Mouse (Mus musculus): ENCODE data around the gene Adra2c. TPM values are rescaled to one million over a fixed set of nuclear protein-coding genes. Genes with fewer than 3 reads are reported as not detected.

Gene Adra2c
- polyA plus RNA-seq, 1 experiment: not detected

GRCm38 (mm10) chr5:35267486-35267885, 10.6 kb upstream of the Adra2c start:
- Histone ChIP-seq H3K27me3 (ENCODE audit: control insufficient read depth) (peaks cover 2% of the 10 kb centered on the region; the same call in 1 of the 2 replicates), H3K9me3 (ENCODE audit: control insufficient read depth, low read length) (no peaks in the 10 kb centered on the region), H3K36me3 (ENCODE audit: control insufficient read depth) (no peaks in the 10 kb centered on the region), H3K4me3 (replicated peaks) (no peak overlapping the region), H3K4me1 (ENCODE audit: control insufficient read depth) (no peaks in the 10 kb centered on the region)
- no peak for TF ChIP-seq GATA1 (IDR thresholded peaks at IDR 0.05; ENCODE audit: low read length)
- TF ChIP-seq TAL1 (IDR thresholded peaks at IDR 0.05; ENCODE audit: low read length): no peak

GRCm38 (mm10) chr5:35275356-35275755, 2.8 kb upstream of the Adra2c start:
- Histone ChIP-seq H3K4me1 (ENCODE audit: control insufficient read depth) (no peaks in the 10 kb centered on the region), H3K4me3 (replicated peaks) (no peak overlapping the region), H3K27me3 (ENCODE audit: control insufficient read depth) (peaks cover 42% of the 10 kb centered on the region), H3K9me3 (ENCODE audit: control insufficient read depth, low read length) (peaks cover 4% of the 10 kb centered on the region; the same call in 1 of the 2 replicates), H3K36me3 (ENCODE audit: control insufficient read depth) (no peaks in the 10 kb centered on the region)
- TF ChIP-seq GATA1 (IDR thresholded peaks at IDR 0.05; ENCODE audit: low read length) (no peak), TAL1 (IDR thresholded peaks at IDR 0.05; ENCODE audit: low read length) (no peak)

- H3K4me3 ChIP-seq (replicated peaks): no peak overlapping the region
- peaks cover 6% of the 10 kb centered on the region; the same call in 1 of the 2 replicates for H3K9me3 ChIP-seq (ENCODE audit: control insufficient read depth, low read length)
- TF ChIP-seq GATA1 (IDR thresholded peaks at IDR 0.05; ENCODE audit: low read length) (no peak), TAL1 (IDR thresholded peaks at IDR 0.05; ENCODE audit: low read length) (no peak)
- no peaks in the 10 kb centered on the region for H3K36me3 ChIP-seq (ENCODE audit: control insufficient read depth)
- peaks cover 66% of the 10 kb centered on the region for H3K27me3 ChIP-seq (ENCODE audit: control insufficient read depth)
- H3K4me1 ChIP-seq (ENCODE audit: control insufficient read depth): no peaks in the 10 kb centered on the region
Measured at GRCm38 (mm10) chr5:35278741-35279695, 899 bp downstream of the Adra2c start.

- Histone ChIP-seq H3K27me3 (ENCODE audit: control insufficient read depth) (peaks cover 66% of the 10 kb centered on the region), H3K9me3 (ENCODE audit: control insufficient read depth, low read length) (peaks cover 6% of the 10 kb centered on the region; the same call in 1 of the 2 replicates), H3K36me3 (ENCODE audit: control insufficient read depth) (no peaks in the 10 kb centered on the region), H3K4me3 (replicated peaks) (no peak overlapping the region), H3K4me1 (ENCODE audit: control insufficient read depth) (no peaks in the 10 kb centered on the region)
- no peak for TF ChIP-seq GATA1 (IDR thresholded peaks at IDR 0.05; ENCODE audit: low read length)
- TF ChIP-seq TAL1 (IDR thresholded peaks at IDR 0.05; ENCODE audit: low read length): no peak
Measured at GRCm38 (mm10) chr5:35279696-35280001, 1.5 kb downstream of the Adra2c start.

DNA sequence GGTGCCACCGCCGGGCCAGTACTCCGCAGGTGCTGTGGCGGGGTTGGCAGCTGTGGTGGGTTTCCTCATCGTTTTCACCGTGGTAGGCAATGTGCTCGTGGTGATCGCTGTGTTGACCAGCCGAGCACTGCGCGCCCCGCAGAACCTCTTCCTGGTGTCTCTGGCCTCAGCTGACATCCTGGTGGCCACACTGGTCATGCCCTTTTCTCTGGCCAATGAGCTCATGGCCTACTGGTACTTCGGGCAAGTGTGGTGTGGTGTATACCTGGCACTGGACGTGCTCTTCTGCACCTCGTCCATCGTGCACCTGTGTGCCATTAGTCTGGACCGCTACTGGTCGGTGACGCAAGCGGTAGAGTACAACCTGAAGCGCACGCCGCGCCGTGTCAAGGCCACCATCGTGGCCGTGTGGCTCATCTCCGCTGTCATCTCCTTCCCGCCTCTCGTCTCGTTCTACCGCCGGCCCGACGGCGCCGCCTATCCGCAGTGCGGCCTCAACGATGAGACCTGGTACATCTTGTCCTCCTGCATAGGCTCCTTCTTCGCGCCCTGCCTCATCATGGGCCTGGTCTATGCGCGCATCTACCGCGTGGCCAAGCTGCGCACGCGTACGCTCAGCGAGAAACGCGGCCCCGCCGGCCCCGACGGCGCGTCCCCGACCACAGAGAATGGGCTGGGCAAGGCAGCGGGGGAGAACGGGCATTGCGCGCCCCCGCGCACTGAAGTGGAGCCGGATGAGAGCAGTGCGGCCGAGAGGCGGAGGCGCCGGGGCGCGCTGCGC, 2.1 kb downstream of the Adra2c start:
- Histone ChIP-seq H3K4me3 (replicated peaks) (no peak overlapping the region), H3K36me3 (ENCODE audit: control insufficient read depth) (no peaks in the 10 kb centered on the region), H3K27me3 (ENCODE audit: control insufficient read depth) (peaks cover 66% of the 10 kb centered on the region), H3K4me1 (ENCODE audit: control insufficient read depth) (no peaks in the 10 kb centered on the region), H3K9me3 (ENCODE audit: control insufficient read depth, low read length) (peaks cover 6% of the 10 kb centered on the region; the same call in 1 of the 2 replicates)
- TF ChIP-seq GATA1 (IDR thresholded peaks at IDR 0.05; ENCODE audit: low read length) (no peak), TAL1 (IDR thresholded peaks at IDR 0.05; ENCODE audit: low read length) (no peak)

- Histone ChIP-seq H3K36me3 (ENCODE audit: control insufficient read depth) (no peaks in the 10 kb centered on the region), H3K4me3 (replicated peaks) (no peak overlapping the region), H3K4me1 (ENCODE audit: control insufficient read depth) (no peaks in the 10 kb centered on the region), H3K27me3 (ENCODE audit: control insufficient read depth) (peaks cover 66% of the 10 kb centered on the region), H3K9me3 (ENCODE audit: control insufficient read depth, low read length) (peaks cover 6% of the 10 kb centered on the region; the same call in 1 of the 2 replicates)
- TF ChIP-seq GATA1 (IDR thresholded peaks at IDR 0.05; ENCODE audit: low read length): no peak
- no peak for TF ChIP-seq TAL1 (IDR thresholded peaks at IDR 0.05; ENCODE audit: low read length)
Measured at GRCm38 (mm10) chr5:35280783-35281165, 2.7 kb downstream of the Adra2c start.

DNA sequence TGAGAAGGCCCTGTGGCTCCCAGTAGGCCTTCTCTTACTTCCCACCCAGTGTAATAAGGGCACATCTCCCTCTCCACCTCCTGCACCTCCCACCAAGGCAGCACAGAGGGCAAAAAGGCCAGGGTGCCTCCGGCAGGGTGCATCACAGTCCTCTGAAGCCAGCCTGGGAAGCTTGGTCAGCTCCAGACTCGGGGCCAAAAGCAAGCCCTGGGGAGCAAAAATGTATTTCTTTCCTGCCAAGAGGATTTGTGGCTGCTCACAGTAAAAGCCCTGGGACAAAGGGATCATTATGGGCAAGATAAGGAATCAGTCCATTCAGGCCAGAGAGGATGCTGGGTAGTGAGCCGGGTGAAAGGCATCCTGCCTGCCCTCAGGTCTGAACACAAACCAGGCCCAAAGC, 7.2 kb downstream of the Adra2c start:
- no peak overlapping the region for H3K4me3 ChIP-seq (replicated peaks)
- H3K36me3 ChIP-seq (ENCODE audit: control insufficient read depth): no peaks in the 10 kb centered on the region
- TF ChIP-seq GATA1 (IDR thresholded peaks at IDR 0.05; ENCODE audit: low read length): no peak
- TF ChIP-seq TAL1 (IDR thresholded peaks at IDR 0.05; ENCODE audit: low read length): no peak
- peaks cover 2% of the 10 kb centered on the region; the same call in 1 of the 2 replicates for H3K9me3 ChIP-seq (ENCODE audit: control insufficient read depth, low read length)
- peaks cover 25% of the 10 kb centered on the region for H3K27me3 ChIP-seq (ENCODE audit: control insufficient read depth)
- no peaks in the 10 kb centered on the region for H3K4me1 ChIP-seq (ENCODE audit: control insufficient read depth)

GRCm38 (mm10) chr5:35286190-35286589, 8.1 kb downstream of the Adra2c start:
- no peak for TF ChIP-seq TAL1 (IDR thresholded peaks at IDR 0.05; ENCODE audit: low read length)
- no peak for TF ChIP-seq GATA1 (IDR thresholded peaks at IDR 0.05; ENCODE audit: low read length)
- no peaks in the 10 kb centered on the region for H3K36me3 ChIP-seq (ENCODE audit: control insufficient read depth)
- H3K9me3 ChIP-seq (ENCODE audit: control insufficient read depth, low read length): no peaks in the 10 kb centered on the region
- H3K4me1 ChIP-seq (ENCODE audit: control insufficient read depth): no peaks in the 10 kb centered on the region
- H3K27me3 ChIP-seq (ENCODE audit: control insufficient read depth): peaks cover 16% of the 10 kb centered on the region
- H3K4me3 ChIP-seq (replicated peaks): no peak overlapping the region

GRCm38 (mm10) chr5:35299621-35300020, 21.5 kb downstream of the Adra2c start:
- TF ChIP-seq GATA1 (IDR thresholded peaks at IDR 0.05; ENCODE audit: low read length): no peak
- no peak for TF ChIP-seq TAL1 (IDR thresholded peaks at IDR 0.05; ENCODE audit: low read length)
- H3K4me3 ChIP-seq (replicated peaks): no peak overlapping the region
- no peaks in the 10 kb centered on the region for H3K9me3 ChIP-seq (ENCODE audit: control insufficient read depth, low read length)
- no peaks in the 10 kb centered on the region for H3K27me3 ChIP-seq (ENCODE audit: control insufficient read depth)
- no peaks in the 10 kb centered on the region for H3K4me1 ChIP-seq (ENCODE audit: control insufficient read depth)
- H3K36me3 ChIP-seq (ENCODE audit: control insufficient read depth): no peaks in the 10 kb centered on the region

All from erythroblast, embryonic 14.5 days (primary cell).